Mouse (Mus musculus) stomach, embryonic 16.5 days (tissue): ENCODE measurements around the gene Nde1. TPM values are rescaled to one million over a fixed set of nuclear protein-coding genes. Genes with fewer than 3 reads are reported as not detected.

ENCODE experiments used
- ATAC-seq: fragments of 200-750 bp; cut with Nextera tagmentation; 2 replicates; pipeline ENCODE4 v1.8.0; 2017; ENCODE audit warnings: moderate number of reproducible peaks, moderate TSS enrichment; ENCODE audit not compliant: insufficient read depth, low FRiP score
- H3K27ac ChIP-seq: fragments of 300-500 bp; sonication (generic); 2 replicates; pipeline ENCODE4 v1.5.1; 2014; ENCODE audit warnings: low read length
- H3K27me3 ChIP-seq: fragments of 300-500 bp; sonication (generic); 2 replicates; pipeline ENCODE4 v1.6.1; 2014; ENCODE audit warnings: low read length, control low read depth, mixed read lengths; ENCODE audit not compliant: control insufficient read depth, insufficient read depth
- H3K36me3 ChIP-seq: fragments of 300-500 bp; sonication (generic); 2 replicates; pipeline ENCODE4 v1.6.1; 2014; ENCODE audit warnings: low read length; ENCODE audit not compliant: control insufficient read depth, insufficient read depth
- H3K4me1 ChIP-seq: fragments of 300-500 bp; sonication (generic); 2 replicates; pipeline ENCODE4 v1.6.1; 2014; ENCODE audit warnings: low read length, control low read depth, mixed read lengths; ENCODE audit not compliant: control insufficient read depth, insufficient read depth
- H3K4me2 ChIP-seq: fragments of 300-500 bp; sonication (generic); 2 replicates; pipeline ENCODE4 v1.6.1; 2014; ENCODE audit warnings: low read depth, low read length, mixed read lengths
- H3K4me3 ChIP-seq: fragments of 300-500 bp; sonication (generic); replicated peaks from 2 replicates; pipeline ENCODE4 v1.5.1; 2014; ENCODE audit warnings: mild to moderate bottlenecking, low read length
- H3K9ac ChIP-seq: fragments of 300-500 bp; sonication (generic); 2 replicates; pipeline ENCODE4 v1.6.1; 2014; ENCODE audit warnings: low read length
- H3K9me3 ChIP-seq: fragments of 300-500 bp; sonication (generic); replicated peaks from 2 replicates; pipeline ENCODE4 v1.6.1; 2016; ENCODE audit warnings: low read length, control low read depth; ENCODE audit not compliant: control insufficient read depth
- WGBS: fragments of 180-500 bp; shearing (Covaris S2); extraction: QIAGEN DNeasy Blood & Tissue Kit; methylation state at CpG from one replicate; pipeline ENCODE4 v1.1.7; 2014; 5-methylcytosine and 5-hydroxymethylcytosine counted together
- polyA plus RNA-seq: library from polyadenylated mRNA; unstranded; fragments of >200 nt; fragmentation: Nextera tagmentation; extraction: Ambion mirVana; gene quantifications from 2 replicates; pipeline ENCODE4 v1.2.1, GENCODE M21; 2015

Nde1 gene
- 78.9 and 87.3 TPM in 2 replicates for polyA plus RNA-seq

- peak within 1 kb of the TSS; percentile 90 for H3K27ac ChIP-seq
- peaks cover 15% of the 10 kb centered on the region for H3K4me1 ChIP-seq
- peak within 1 kb of the TSS; percentile 71 for H3K4me2 ChIP-seq
- no peaks in the 10 kb centered on the region for H3K27me3 ChIP-seq
- peak within 1 kb of the TSS; percentile 72 for H3K4me3 ChIP-seq
- H3K9me3 ChIP-seq: no peaks in the 10 kb centered on the region
- peak; percentile 90 for ATAC-seq
- WGBS: 0% methylated on average over 43 of the region's 43 CpGs
- H3K9ac ChIP-seq: peak within 1 kb of the TSS; percentile 89
- no peaks in the 10 kb centered on the region for H3K36me3 ChIP-seq
Measured at GRCm38 (mm10) chr16:14162988-14163416, at the start of gene Nde1, which contains the start of gene Marf1. Gene Nde1 (plus strand): TSS chr16:14163275. Gene Marf1 (minus strand): TSS chr16:14163351.

DNA sequence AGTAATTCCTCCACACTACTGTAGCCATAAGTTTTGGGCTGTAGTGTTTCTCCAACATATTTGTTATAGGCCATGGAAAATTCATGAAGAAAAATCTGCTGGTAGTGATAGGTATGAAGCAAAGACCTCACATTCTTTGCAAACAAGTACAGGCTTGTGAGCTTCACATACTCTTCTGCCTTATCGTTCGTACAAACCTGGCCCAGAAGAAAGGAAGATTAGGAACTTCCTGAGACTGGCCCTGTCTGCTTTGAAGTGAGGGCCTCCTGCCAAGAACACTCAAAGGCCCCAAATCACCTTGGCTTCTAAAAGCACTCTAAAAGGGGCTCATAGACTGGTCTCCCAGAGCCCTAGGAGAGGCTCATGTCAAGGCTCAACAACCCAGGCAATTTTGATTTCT is 45.8 kb upstream of the Nde1 start:
- Histone ChIP-seq H3K27me3 (no peaks in the 10 kb centered on the region), H3K4me3 (no peak overlapping the region), H3K9me3 (no peaks in the 10 kb centered on the region), H3K4me1 (no peaks in the 10 kb centered on the region), H3K27ac (no peak overlapping the region; the same call in 1 of the 2 replicates), H3K9ac (no peak overlapping the region), H3K36me3 (peaks cover 23% of the 10 kb centered on the region), H3K4me2 (no peak overlapping the region)
- ATAC-seq: no peak
- WGBS: 60% methylated on average over 2 of the region's 2 CpGs

DNA sequence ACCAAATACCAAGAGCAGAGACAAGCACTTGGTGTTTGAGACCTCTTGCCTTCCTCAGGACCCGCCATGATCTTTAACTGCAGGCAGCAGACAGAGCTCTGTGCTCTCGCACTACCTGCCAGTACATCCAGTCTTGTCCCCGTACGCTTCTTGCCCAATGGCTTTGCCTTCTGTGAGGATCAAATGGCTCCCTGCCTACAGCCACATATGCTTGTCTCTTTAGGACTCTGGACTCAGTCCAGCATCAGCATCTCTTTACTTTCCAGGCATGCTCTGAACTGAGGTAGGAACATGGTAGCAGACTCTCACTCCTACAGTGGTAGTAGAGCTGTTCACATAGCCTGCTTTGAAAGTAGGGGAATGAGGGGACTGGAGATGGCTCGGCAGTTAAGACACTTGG is 42.1 kb upstream of the Nde1 start:
- Histone ChIP-seq H3K36me3 (peaks cover 18% of the 10 kb centered on the region), H3K4me3 (no peak overlapping the region), H3K9me3 (no peaks in the 10 kb centered on the region), H3K4me1 (no peaks in the 10 kb centered on the region), H3K9ac (no peak overlapping the region), H3K27ac (no peak overlapping the region), H3K27me3 (no peaks in the 10 kb centered on the region), H3K4me2 (no peak overlapping the region)
- 96% methylated on average over 5 of the region's 5 CpGs for WGBS
- no peak for ATAC-seq

- H3K4me3 ChIP-seq: no peak overlapping the region
- H3K4me2 ChIP-seq: no peak overlapping the region
- H3K9ac ChIP-seq: no peak overlapping the region
- ATAC-seq: no peak
- no peak overlapping the region for H3K27ac ChIP-seq
- H3K4me1 ChIP-seq: no peaks in the 10 kb centered on the region
- 95% methylated on average over 7 of the region's 7 CpGs for WGBS
- H3K36me3 ChIP-seq: peaks cover 18% of the 10 kb centered on the region
- no peaks in the 10 kb centered on the region for H3K27me3 ChIP-seq
- H3K9me3 ChIP-seq: no peaks in the 10 kb centered on the region
Measured at GRCm38 (mm10) chr16:14121563-14121962, 41.5 kb upstream of the Nde1 start.

DNA sequence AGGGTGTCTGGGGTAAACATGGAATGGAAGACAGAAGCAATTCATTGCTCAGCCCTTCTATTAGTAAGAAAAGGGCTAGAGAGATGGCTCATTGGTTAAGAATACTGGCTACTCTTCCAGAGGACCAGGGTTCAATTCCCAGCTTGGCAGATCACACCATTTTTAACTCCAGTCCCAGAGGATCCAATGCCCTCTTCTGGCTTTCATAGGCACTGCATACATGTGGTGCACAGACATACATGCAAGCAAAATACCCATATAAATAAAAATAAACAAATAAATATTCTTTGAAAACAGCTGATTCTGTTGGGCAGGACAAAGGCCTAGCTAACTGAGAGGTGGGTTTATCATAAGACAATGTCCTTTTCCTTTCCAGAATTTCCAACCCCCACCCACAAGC is 40.5 kb upstream of the Nde1 start:
- peaks cover 18% of the 10 kb centered on the region for H3K36me3 ChIP-seq
- ATAC-seq: no peak
- H3K27me3 ChIP-seq: no peaks in the 10 kb centered on the region
- H3K4me1 ChIP-seq: no peaks in the 10 kb centered on the region
- no peak overlapping the region for H3K27ac ChIP-seq
- no peak overlapping the region for H3K9ac ChIP-seq
- H3K9me3 ChIP-seq: no peaks in the 10 kb centered on the region
- H3K4me2 ChIP-seq: no peak overlapping the region
- no peak overlapping the region for H3K4me3 ChIP-seq

DNA sequence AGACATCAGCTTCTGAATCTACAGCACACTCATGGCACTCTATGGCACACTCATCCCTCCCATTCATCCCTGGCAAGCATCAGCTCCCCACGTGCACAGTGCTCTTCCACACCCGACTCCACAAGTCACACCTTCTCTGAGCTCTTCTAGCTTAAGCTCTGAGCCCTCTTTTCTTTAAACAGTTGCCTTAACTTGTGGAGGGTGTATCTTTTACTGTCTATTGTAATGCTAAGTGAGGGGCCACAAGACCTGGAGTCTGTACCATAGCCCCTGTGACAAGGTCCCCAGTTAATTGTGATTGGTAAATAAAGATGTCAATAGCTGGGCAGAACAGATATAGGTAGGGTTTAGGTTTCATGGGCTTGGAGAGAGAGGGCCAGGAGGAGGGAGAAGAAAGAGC is 39.2 kb upstream of the Nde1 start:
- WGBS: 86% methylated on average over 2 of the region's 2 CpGs
- no peak overlapping the region for H3K9ac ChIP-seq
- H3K4me3 ChIP-seq: no peak overlapping the region
- H3K36me3 ChIP-seq: peaks cover 21% of the 10 kb centered on the region
- no peaks in the 10 kb centered on the region for H3K4me1 ChIP-seq
- no peak overlapping the region for H3K4me2 ChIP-seq
- no peak for ATAC-seq
- no peak overlapping the region for H3K27ac ChIP-seq
- no peaks in the 10 kb centered on the region for H3K27me3 ChIP-seq
- H3K9me3 ChIP-seq: no peaks in the 10 kb centered on the region

DNA sequence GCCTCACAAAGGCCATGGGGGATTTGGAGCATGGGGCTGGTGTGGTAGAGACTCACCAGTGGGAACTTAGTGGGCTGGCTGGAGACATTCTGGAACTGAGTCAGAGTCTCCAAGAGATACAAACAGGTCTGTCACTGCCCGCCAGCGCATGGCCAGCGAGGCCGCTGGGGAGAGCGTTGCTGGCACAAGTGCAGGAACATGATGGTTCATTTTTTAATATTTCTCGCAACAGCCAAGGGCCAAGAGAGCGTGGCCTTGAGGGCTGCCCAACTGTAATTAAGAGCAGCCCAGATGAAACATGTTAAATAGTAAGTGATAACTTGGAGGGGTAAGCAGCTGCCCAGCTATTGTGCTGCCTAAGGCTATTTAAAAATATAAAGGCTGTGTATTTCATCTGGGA is 38.4 kb upstream of the Nde1 start:
- H3K4me3 ChIP-seq: no peak overlapping the region
- no peaks in the 10 kb centered on the region for H3K27me3 ChIP-seq
- no peak overlapping the region for H3K27ac ChIP-seq
- no peak overlapping the region for H3K4me2 ChIP-seq
- no peak overlapping the region for H3K9ac ChIP-seq
- H3K4me1 ChIP-seq: no peaks in the 10 kb centered on the region
- ATAC-seq: no peak
- H3K36me3 ChIP-seq: peaks cover 27% of the 10 kb centered on the region
- H3K9me3 ChIP-seq: no peaks in the 10 kb centered on the region
- 98% methylated on average over 7 of the region's 7 CpGs for WGBS

GRCm38 (mm10) chr16:14125253-14125652 is 37.8 kb upstream of the Nde1 start:
- 88% methylated on average over 1 of the region's 1 CpGs for WGBS
- no peak for ATAC-seq

DNA sequence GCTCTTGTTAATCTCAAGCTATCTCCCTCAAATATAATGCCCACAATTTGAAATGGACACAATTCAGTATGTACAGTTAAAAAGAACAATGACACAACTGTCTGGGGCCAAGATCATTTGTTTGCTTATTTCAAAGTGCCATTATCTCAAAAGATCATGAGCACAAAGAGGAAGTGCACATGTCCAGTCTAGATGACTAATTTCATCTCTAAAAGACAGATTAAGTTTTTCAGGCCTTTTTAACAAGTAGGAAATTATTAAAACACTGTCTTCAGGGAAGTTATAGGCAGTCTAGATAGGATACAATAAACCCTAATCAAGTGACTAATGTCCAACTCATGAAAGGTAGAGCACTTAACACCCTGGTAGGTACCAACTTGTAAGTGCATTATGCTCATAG is 34.1 kb upstream of the Nde1 start:
- H3K27ac ChIP-seq: no peak overlapping the region
- ATAC-seq: no peak
- no peaks in the 10 kb centered on the region for H3K4me1 ChIP-seq
- no peak overlapping the region for H3K9ac ChIP-seq
- no peak overlapping the region for H3K4me3 ChIP-seq
- H3K36me3 ChIP-seq: peaks cover 18% of the 10 kb centered on the region
- H3K27me3 ChIP-seq: no peaks in the 10 kb centered on the region
- H3K4me2 ChIP-seq: no peak overlapping the region
- H3K9me3 ChIP-seq: no peaks in the 10 kb centered on the region

More at GRCm38 (mm10) chr16:14125253-14125652, 37.8 kb upstream of the Nde1 start:
- no peak overlapping the region for H3K4me3 ChIP-seq
- no peaks in the 10 kb centered on the region for H3K9me3 ChIP-seq
- H3K4me2 ChIP-seq: no peak overlapping the region
- no peaks in the 10 kb centered on the region for H3K4me1 ChIP-seq
- no peak overlapping the region for H3K9ac ChIP-seq
- no peaks in the 10 kb centered on the region for H3K27me3 ChIP-seq
- peaks cover 27% of the 10 kb centered on the region for H3K36me3 ChIP-seq
- H3K27ac ChIP-seq: no peak overlapping the region

DNA sequence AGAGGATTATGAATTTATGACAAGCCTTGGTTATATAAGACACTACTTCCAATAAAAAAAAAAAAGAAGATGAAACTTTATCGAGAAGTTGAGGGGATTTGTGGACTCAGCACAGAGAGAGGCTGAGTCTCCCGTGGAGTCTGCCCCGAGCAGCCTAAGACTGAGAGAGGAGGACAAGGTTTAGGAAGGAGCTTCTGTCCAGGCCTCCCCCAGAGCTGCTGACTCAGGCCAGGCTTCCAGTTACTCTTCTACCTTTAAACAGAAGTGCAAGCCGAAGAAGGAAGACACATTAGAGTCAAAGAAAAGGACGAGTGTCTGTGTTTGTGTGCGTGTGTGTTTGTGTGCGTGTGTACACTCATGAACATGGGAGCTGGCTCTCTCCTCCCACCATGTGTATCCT is 32.3 kb upstream of the Nde1 start:
- no peak overlapping the region for H3K27ac ChIP-seq
- no peaks in the 10 kb centered on the region for H3K9me3 ChIP-seq
- ATAC-seq: no peak
- H3K9ac ChIP-seq: no peak overlapping the region
- no peaks in the 10 kb centered on the region for H3K4me1 ChIP-seq
- H3K27me3 ChIP-seq: no peaks in the 10 kb centered on the region
- no peak overlapping the region for H3K4me3 ChIP-seq
- H3K36me3 ChIP-seq: peaks cover 22% of the 10 kb centered on the region
- no peak overlapping the region for H3K4me2 ChIP-seq
- 92% methylated on average over 7 of the region's 7 CpGs for WGBS
